Mouse (Mus musculus): ENCODE measurements around the gene Col1a1. TPM values are rescaled to one million over a fixed set of nuclear protein-coding genes. Genes with fewer than 3 reads are reported as not detected.

Col1a1 gene
- total and polyA plus RNA-seq, 3 experiments = 0.11 to 0.13 TPM; not detected in 1

- no peak overlapping the region for H3K4me3 ChIP-seq (replicated peaks in 1 of 3; ENCODE audit: low read depth in 2 of 3, low read length in 2 of 3, poor library complexity in 1 of 3)
- in situ Hi-C loops (cut with MboI; ENCODE audit: low pct_ligation_motif_present, low pct_unique_long_range_greater_than_20kb, low sequenced_read_pairs) (no loop called here), dilution Hi-C loops (cut with MboI; ENCODE audit: extremely low pct_ligation_motif_present, extremely low pct_unique_long_range_greater_than_20kb, low sequenced_read_pairs) (no loop called here)
- H3K9ac ChIP-seq (ENCODE audit: insufficient read depth, low read depth) = no peak overlapping the region
- H3K4me2 ChIP-seq (ENCODE audit: insufficient read depth, low read depth, poor library complexity, severe bottlenecking) = no peak overlapping the region
- peaks cover 46 to 88% of the 10 kb centered on the region in 2 experiments for H3K36me3 ChIP-seq (replicated peaks in 1 of 2; ENCODE audit: control insufficient read depth in 1 of 2, insufficient read depth in 1 of 2, low read length in 1 of 2)
- H3K27ac ChIP-seq (ENCODE audit: insufficient read depth, low read depth) = no peak overlapping the region
- no peak for DNase-seq (ENCODE audit: extremely low read depth)
- peaks cover 8 to 25% of the 10 kb centered on the region in 2 experiments for H3K4me1 ChIP-seq (ENCODE audit: control insufficient read depth in 1 of 2, insufficient read depth in 2 of 2)
- TF ChIP-seq MXI1 (IDR thresholded peaks at IDR 0.05; ENCODE audit: low read depth, low read length) (no peak), ZKSCAN1 (IDR thresholded peaks at IDR 0.05; ENCODE audit: borderline replicate concordance, low read depth, low read length) (no peak), GABPA (IDR thresholded peaks at IDR 0.05; ENCODE audit: insufficient replicate concordance, low read depth, low read length) (no peak), KAT2A (IDR thresholded peaks at IDR 0.05; ENCODE audit: insufficient replicate concordance, low read length) (no peak), MAZ (IDR thresholded peaks at IDR 0.05; ENCODE audit: low read depth, low read length) (no peak), ZC3H11A (IDR thresholded peaks at IDR 0.05; ENCODE audit: low read depth, low read length) (no peak), JUN (IDR thresholded peaks at IDR 0.05; ENCODE audit: insufficient read depth, low read depth, low read length) (no peak), BHLHE40 (IDR thresholded peaks at IDR 0.05; ENCODE audit: low read depth, low read length) (no peak), IRF4 (IDR thresholded peaks at IDR 0.05; ENCODE audit: low read depth, low read length) (no peak)
- no peaks in the 10 kb centered on the region for H3K79me2 ChIP-seq (replicated peaks; ENCODE audit: control insufficient read depth, extremely low read depth, insufficient read depth, poor library complexity, severe bottlenecking)
- H3K9me3 ChIP-seq (replicated peaks; ENCODE audit: low read length) = no peaks in the 10 kb centered on the region
- H3K27me3 ChIP-seq (replicated peaks) = no peaks in the 10 kb centered on the region
Measured at GRCm38 (mm10) chr11:95000128-95000527, 64.1 kb downstream of the Col1a1 start.

DNA sequence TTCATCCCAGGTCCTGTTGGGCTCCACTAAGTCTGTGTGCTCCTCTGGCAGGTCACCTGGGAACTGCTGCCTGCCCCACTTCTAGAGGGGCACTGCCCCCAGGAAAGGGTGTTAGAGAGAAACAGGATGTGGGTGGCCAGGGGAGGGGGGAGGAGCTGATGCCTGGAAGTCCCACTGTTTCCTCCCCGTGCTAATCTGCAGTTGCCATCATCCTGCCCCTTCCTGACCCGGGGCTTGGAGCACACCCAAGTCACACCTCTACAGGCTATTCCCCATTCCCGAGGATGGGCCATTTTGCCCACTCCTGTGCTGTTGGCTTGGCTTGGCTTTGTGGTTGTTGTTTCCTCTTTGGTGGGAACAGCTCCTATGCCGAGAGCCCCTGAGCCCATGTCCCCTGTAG is 64.5 kb downstream of the Col1a1 start:
- Histone ChIP-seq H3K9ac (ENCODE audit: insufficient read depth, low read depth) (no peak overlapping the region), H3K27me3 (replicated peaks) (no peaks in the 10 kb centered on the region), H3K79me2 (replicated peaks; ENCODE audit: control insufficient read depth, extremely low read depth, insufficient read depth, poor library complexity, severe bottlenecking) (no peaks in the 10 kb centered on the region), H3K4me3 (replicated peaks in 1 of 3; ENCODE audit: low read depth in 2 of 3, low read length in 2 of 3, poor library complexity in 1 of 3) (no peak overlapping the region), H3K36me3 (replicated peaks in 1 of 2; ENCODE audit: control insufficient read depth in 1 of 2, insufficient read depth in 1 of 2, low read length in 1 of 2) (peaks cover 46 to 90% of the 10 kb centered on the region in 2 experiments), H3K4me1 (ENCODE audit: control insufficient read depth in 1 of 2, insufficient read depth in 2 of 2) (peaks cover 8 to 24% of the 10 kb centered on the region in 2 experiments), H3K4me2 (ENCODE audit: insufficient read depth, low read depth, poor library complexity, severe bottlenecking) (no peak overlapping the region), H3K27ac (ENCODE audit: insufficient read depth, low read depth) (no peak overlapping the region), H3K9me3 (replicated peaks; ENCODE audit: low read length) (no peaks in the 10 kb centered on the region)
- dilution Hi-C loops (cut with MboI; ENCODE audit: extremely low pct_ligation_motif_present, extremely low pct_unique_long_range_greater_than_20kb, low sequenced_read_pairs) = no loop called here
- in situ Hi-C loops (cut with MboI; ENCODE audit: low pct_ligation_motif_present, low pct_unique_long_range_greater_than_20kb, low sequenced_read_pairs) = no loop called here
- TF ChIP-seq POLR2AphosphoS2 (IDR thresholded peaks at IDR 0.05; ENCODE audit: low read depth, low read length) (no peak), ETS1 (conservative IDR thresholded peaks at IDR 0.05; ENCODE audit: low read depth, low read length) (no peak), ZKSCAN1 (IDR thresholded peaks at IDR 0.05; ENCODE audit: borderline replicate concordance, low read depth, low read length) (no peak), HCFC1 (IDR thresholded peaks at IDR 0.05; ENCODE audit: low read depth, low read length) (no peak), TCF12 (IDR thresholded peaks at IDR 0.05; ENCODE audit: low read depth, low read length) (no peak), MAZ (IDR thresholded peaks at IDR 0.05; ENCODE audit: low read depth, low read length) (no peak), NELFE (IDR thresholded peaks at IDR 0.05; ENCODE audit: low read depth, low read length) (no peak), MAFK (IDR thresholded peaks at IDR 0.05; ENCODE audit: insufficient replicate concordance, low read length) (no peak), MAX (IDR thresholded peaks at IDR 0.05; ENCODE audit: low read length) (no peak), TBP (conservative IDR thresholded peaks at IDR 0.05; ENCODE audit: low read depth, low read length) (no peak)
- no peak for DNase-seq (ENCODE audit: extremely low read depth)
